Mouse (Mus musculus) stomach, embryonic 14.5 days (tissue): ENCODE data around the gene Tnr. TPM values are rescaled to one million over a fixed set of nuclear protein-coding genes. Genes with fewer than 3 reads are reported as not detected.
A peak's percentile ranks its signal among the peaks of the same experiment; 100 is the strongest.

ENCODE experiments used
- ATAC-seq: fragments of 200-750 bp; cut with Nextera tagmentation; 2 replicates; pipeline ENCODE4 v1.8.0; 2017; ENCODE audit warnings: low read depth, moderate TSS enrichment; ENCODE audit not compliant: insufficient number of reproducible peaks, insufficient read depth, low FRiP score
- H3K27ac ChIP-seq: fragments of 300-500 bp; sonication (generic); 2 replicates; pipeline ENCODE4 v1.5.1; 2014; ENCODE audit warnings: mild to moderate bottlenecking, low read length, moderate library complexity, mixed read lengths
- H3K27me3 ChIP-seq: fragments of 300-500 bp; sonication (generic); 2 replicates; pipeline ENCODE4 v1.6.1; 2014; ENCODE audit warnings: low read length, control low read depth, mixed read lengths; ENCODE audit not compliant: control insufficient read depth, insufficient read depth
- H3K36me3 ChIP-seq: fragments of 300-500 bp; sonication (generic); 2 replicates; pipeline ENCODE4 v1.6.1; 2014; ENCODE audit warnings: mild to moderate bottlenecking, control low read depth, low read length, moderate library complexity, mixed read lengths; ENCODE audit not compliant: control insufficient read depth, insufficient read depth
- H3K4me1 ChIP-seq: fragments of 300-500 bp; sonication (generic); 2 replicates; pipeline ENCODE4 v1.6.1; 2014; ENCODE audit warnings: low read length, control low read depth, mixed read lengths; ENCODE audit not compliant: control insufficient read depth, insufficient read depth
- H3K4me2 ChIP-seq: fragments of 300-500 bp; sonication (generic); replicated peaks from 2 replicates; pipeline ENCODE4 v1.6.1; 2014; ENCODE audit warnings: low read depth, low read length, control low read depth
- H3K4me3 ChIP-seq: fragments of 300-500 bp; sonication (generic); 2 replicates; pipeline ENCODE4 v1.5.1; 2014; ENCODE audit warnings: low read depth, low read length, control low read depth
- H3K9ac ChIP-seq: fragments of 300-500 bp; sonication (generic); replicated peaks from 2 replicates; pipeline ENCODE4 v1.6.1; 2014; ENCODE audit warnings: low read depth, mild to moderate bottlenecking, control low read depth, low read length, moderate library complexity, mixed read lengths
- H3K9me3 ChIP-seq: fragments of 300-500 bp; sonication (generic); 2 replicates; pipeline ENCODE4 v1.6.1; 2016; ENCODE audit warnings: low read depth, low read length, control low read depth; ENCODE audit not compliant: control insufficient read depth
- WGBS: fragments of 180-500 bp; shearing (Covaris S2); extraction: QIAGEN DNeasy Blood & Tissue Kit; methylation state at CpG from one replicate; pipeline ENCODE4 v1.1.7; 2014; 5-methylcytosine and 5-hydroxymethylcytosine counted together
- polyA plus RNA-seq: library from polyadenylated mRNA; unstranded; fragments of >200 nt; fragmentation: Nextera tagmentation; extraction: Ambion mirVana; gene quantifications from 2 replicates; pipeline ENCODE4 v1.2.1, GENCODE M21; 2014

The Tnr gene
- polyA plus RNA-seq, 1 experiment from 2014 or later, result 0.61 TPM

GRCm38 (mm10) chr1:159723733-159724132 lies 200.2 kb downstream of the Tnr start:
- no peak overlapping the region for H3K9ac ChIP-seq
- H3K27me3 ChIP-seq, result no peaks in the 10 kb centered on the region
- WGBS, result 90% methylated on average over 5 of the region's 5 CpGs
- ATAC-seq, result no peak
- no peak overlapping the region for H3K4me3 ChIP-seq
- H3K9me3 ChIP-seq, result no peaks in the 10 kb centered on the region
- no peaks in the 10 kb centered on the region for H3K36me3 ChIP-seq
- H3K27ac ChIP-seq, result no peak overlapping the region
- H3K4me2 ChIP-seq, result no peak overlapping the region
- no peaks in the 10 kb centered on the region for H3K4me1 ChIP-seq

- no peaks in the 10 kb centered on the region for H3K4me1 ChIP-seq
- 64% methylated on average over 6 of the region's 6 CpGs for WGBS
- no peak overlapping the region for H3K4me2 ChIP-seq
- no peak overlapping the region for H3K27ac ChIP-seq
- H3K9me3 ChIP-seq, result no peaks in the 10 kb centered on the region
- H3K27me3 ChIP-seq, result no peaks in the 10 kb centered on the region
- no peak overlapping the region for H3K9ac ChIP-seq
- H3K4me3 ChIP-seq, result no peak overlapping the region
- no peaks in the 10 kb centered on the region for H3K36me3 ChIP-seq
- 0 out of 2 replicates have a peak, but pooled peaks have one; percentile 56 for ATAC-seq
Measured at GRCm38 (mm10) chr1:159729270-159729669, 205.7 kb downstream of the Tnr start.

GRCm38 (mm10) chr1:159730826-159731225 lies 207.3 kb downstream of the Tnr start:
- ATAC-seq, result no peak
- no peak overlapping the region for H3K27ac ChIP-seq
- H3K36me3 ChIP-seq, result no peaks in the 10 kb centered on the region
- H3K27me3 ChIP-seq, result no peaks in the 10 kb centered on the region
- H3K4me1 ChIP-seq, result no peaks in the 10 kb centered on the region
- H3K9me3 ChIP-seq, result no peaks in the 10 kb centered on the region
- H3K4me2 ChIP-seq, result no peak overlapping the region
- H3K4me3 ChIP-seq, result no peak overlapping the region
- WGBS, result 65% methylated on average over 4 of the region's 4 CpGs
- no peak overlapping the region for H3K9ac ChIP-seq

- Histone ChIP-seq H3K9me3 (no peaks in the 10 kb centered on the region), H3K27ac (no peak overlapping the region), H3K9ac (no peak overlapping the region), H3K36me3 (no peaks in the 10 kb centered on the region), H3K4me1 (no peaks in the 10 kb centered on the region), H3K4me3 (no peak overlapping the region), H3K4me2 (no peak overlapping the region), H3K27me3 (no peaks in the 10 kb centered on the region)
- 86% methylated on average over 3 of the region's 3 CpGs for WGBS
- ATAC-seq, result no peak
Measured at GRCm38 (mm10) chr1:159735099-159735498, 211.5 kb downstream of the Tnr start.

GRCm38 (mm10) chr1:159739478-159739877 lies 215.9 kb downstream of the Tnr start:
- H3K9me3 ChIP-seq, result no peaks in the 10 kb centered on the region
- H3K4me1 ChIP-seq, result peaks cover 3% of the 10 kb centered on the region; the same call in 1 of the 2 replicates
- H3K27ac ChIP-seq, result no peak overlapping the region
- no peak for ATAC-seq
- WGBS, result 48% methylated on average over 3 of the region's 3 CpGs
- H3K4me3 ChIP-seq, result no peak overlapping the region
- no peaks in the 10 kb centered on the region for H3K36me3 ChIP-seq
- no peak overlapping the region for H3K4me2 ChIP-seq
- no peak overlapping the region for H3K9ac ChIP-seq
- H3K27me3 ChIP-seq, result no peaks in the 10 kb centered on the region

GRCm38 (mm10) chr1:159741237-159742002 lies 217.9 kb downstream of the Tnr start:
- Histone ChIP-seq H3K4me1 (peaks cover 3% of the 10 kb centered on the region; the same call in 1 of the 2 replicates), H3K36me3 (no peaks in the 10 kb centered on the region), H3K9ac (no peak overlapping the region), H3K4me3 (no peak overlapping the region), H3K4me2 (no peak overlapping the region), H3K27ac (no peak overlapping the region), H3K27me3 (no peaks in the 10 kb centered on the region), H3K9me3 (no peaks in the 10 kb centered on the region)
- WGBS, result 63% methylated on average over 3 of the region's 3 CpGs
- ATAC-seq, result no peak

- peaks cover 3% of the 10 kb centered on the region; the same call in 1 of the 2 replicates for H3K4me1 ChIP-seq
- no peak overlapping the region for H3K4me3 ChIP-seq
- WGBS, result 43% methylated on average over 3 of the region's 3 CpGs
- H3K9ac ChIP-seq, result no peak overlapping the region
- H3K27ac ChIP-seq, result no peak overlapping the region
- no peak overlapping the region for H3K4me2 ChIP-seq
- no peaks in the 10 kb centered on the region for H3K36me3 ChIP-seq
- ATAC-seq, result no peak
- H3K9me3 ChIP-seq, result no peaks in the 10 kb centered on the region
- H3K27me3 ChIP-seq, result no peaks in the 10 kb centered on the region
Measured at GRCm38 (mm10) chr1:159742003-159742274, 218.4 kb downstream of the Tnr start.

- ATAC-seq, result no peak
- Histone ChIP-seq H3K9me3 (no peaks in the 10 kb centered on the region), H3K4me2 (no peak overlapping the region), H3K9ac (no peak overlapping the region), H3K4me1 (peaks cover 3% of the 10 kb centered on the region; the same call in 1 of the 2 replicates), H3K27me3 (no peaks in the 10 kb centered on the region), H3K36me3 (no peaks in the 10 kb centered on the region), H3K27ac (no peak overlapping the region), H3K4me3 (no peak overlapping the region)
- WGBS, result 81% methylated on average over 2 of the region's 2 CpGs
Measured at GRCm38 (mm10) chr1:159743744-159744253, 220.2 kb downstream of the Tnr start.

GRCm38 (mm10) chr1:159745311-159745710 lies 221.7 kb downstream of the Tnr start:
- WGBS, result 64% methylated on average over 2 of the region's 2 CpGs
- Histone ChIP-seq H3K9ac (no peak overlapping the region), H3K4me1 (peaks cover 3% of the 10 kb centered on the region; the same call in 1 of the 2 replicates), H3K9me3 (no peaks in the 10 kb centered on the region), H3K27me3 (no peaks in the 10 kb centered on the region), H3K4me2 (no peak overlapping the region), H3K36me3 (no peaks in the 10 kb centered on the region), H3K27ac (no peak overlapping the region), H3K4me3 (no peak overlapping the region)
- no peak for ATAC-seq
